Mouse (Mus musculus): ENCODE measurements around the gene Cpeb4. TPM values are rescaled to one million over a fixed set of nuclear protein-coding genes. Genes with fewer than 3 reads are reported as not detected.

Cpeb4 gene
- polyA plus RNA-seq, 1 experiment: 41.5 TPM

DNA sequence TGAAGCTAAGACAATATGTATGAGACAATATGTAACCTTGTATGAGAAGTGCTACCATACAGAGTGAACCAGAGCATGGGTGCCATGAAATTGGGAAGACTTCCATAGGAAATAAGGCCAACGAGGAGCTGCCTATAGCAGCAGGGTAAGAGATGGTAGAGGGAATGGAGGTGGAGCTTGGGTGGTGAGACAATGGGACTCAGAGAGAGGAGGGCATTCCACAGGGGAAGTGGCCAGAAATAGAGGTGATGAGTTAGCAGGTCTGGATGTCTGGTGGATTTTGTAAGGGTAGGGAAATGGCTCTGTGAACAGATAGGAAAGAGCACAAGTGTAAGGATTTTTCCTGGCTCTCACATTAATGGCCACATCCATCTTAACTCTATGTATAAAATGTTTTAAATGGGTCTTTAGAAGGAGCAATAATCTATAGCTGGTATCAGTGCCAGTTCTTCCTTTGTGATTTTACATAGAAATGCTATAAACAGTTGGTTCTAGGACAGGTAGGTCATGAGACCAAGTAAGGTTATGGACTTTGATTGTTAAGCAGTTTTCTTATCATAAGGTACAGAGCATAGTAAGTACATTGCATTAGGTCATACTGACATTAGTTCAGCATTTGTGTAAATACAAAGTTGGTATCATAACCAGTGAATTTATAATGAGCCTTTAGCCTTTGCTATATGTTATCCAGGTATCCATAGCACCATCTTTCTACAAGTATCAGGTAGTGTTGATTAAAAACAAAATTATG, 30.4 kb downstream of the Cpeb4 start:
- TF ChIP-seq POLR2A (IDR thresholded peaks at IDR 0.05; ENCODE audit: borderline replicate concordance, extremely low read depth, insufficient read depth, insufficient read length, poor library complexity, severe bottlenecking): no peak
- no peak for TF ChIP-seq CTCF (IDR thresholded peaks at IDR 0.05; ENCODE audit: borderline replicate concordance, extremely low read depth, insufficient read depth, insufficient read length)
- no peak for DNase-seq (ENCODE audit: low read depth)

DNA sequence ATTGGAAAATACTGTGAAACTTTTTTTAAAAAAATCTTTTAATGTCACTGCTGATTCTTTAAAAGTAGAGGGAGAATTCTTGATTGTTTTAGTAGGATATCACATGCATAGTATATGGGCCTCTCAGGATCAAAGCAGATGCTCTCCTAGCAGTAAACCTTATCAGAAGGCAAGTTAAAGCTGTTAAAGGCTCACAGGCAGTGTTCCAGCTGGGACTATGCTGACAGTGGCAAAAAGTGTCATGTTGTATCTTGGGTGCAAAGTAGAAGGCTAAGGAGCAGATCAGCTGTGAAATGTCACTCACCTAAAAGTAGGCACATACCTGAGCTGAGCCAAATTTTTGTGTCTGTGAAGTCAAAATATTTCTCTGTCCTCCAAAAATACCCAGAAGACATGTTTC, 34.5 kb downstream of the Cpeb4 start:
- no peak for DNase-seq (ENCODE audit: low read depth)
- TF ChIP-seq POLR2A (IDR thresholded peaks at IDR 0.05; ENCODE audit: borderline replicate concordance, extremely low read depth, insufficient read depth, insufficient read length, poor library complexity, severe bottlenecking) (no peak), CTCF (IDR thresholded peaks at IDR 0.05; ENCODE audit: borderline replicate concordance, extremely low read depth, insufficient read depth, insufficient read length) (no peak)

DNA sequence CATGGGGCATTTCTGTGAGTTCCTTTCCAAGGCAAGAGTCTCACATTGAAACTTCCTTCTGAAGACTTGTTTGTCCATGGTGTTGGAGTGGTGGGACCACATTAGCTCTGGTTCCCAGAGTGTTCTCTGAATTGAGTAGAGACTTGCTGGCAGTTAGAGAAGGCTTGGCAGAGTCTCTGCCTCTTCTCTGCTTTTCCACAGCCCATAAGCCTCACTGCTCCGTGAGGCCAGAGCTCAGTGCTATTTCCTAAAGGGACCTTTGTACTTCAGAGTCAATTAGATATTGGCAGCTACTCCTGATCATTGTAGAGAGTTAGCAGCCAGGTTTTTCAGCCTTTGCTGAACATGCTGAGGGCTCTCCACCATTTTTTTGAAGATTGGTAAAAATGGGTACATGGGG, 35.6 kb downstream of the Cpeb4 start:
- peak; percentile 35 for DNase-seq (ENCODE audit: low read depth)
- no peak for TF ChIP-seq POLR2A (IDR thresholded peaks at IDR 0.05; ENCODE audit: borderline replicate concordance, extremely low read depth, insufficient read depth, insufficient read length, poor library complexity, severe bottlenecking)
- TF ChIP-seq CTCF (IDR thresholded peaks at IDR 0.05; ENCODE audit: borderline replicate concordance, extremely low read depth, insufficient read depth, insufficient read length): no peak

DNA sequence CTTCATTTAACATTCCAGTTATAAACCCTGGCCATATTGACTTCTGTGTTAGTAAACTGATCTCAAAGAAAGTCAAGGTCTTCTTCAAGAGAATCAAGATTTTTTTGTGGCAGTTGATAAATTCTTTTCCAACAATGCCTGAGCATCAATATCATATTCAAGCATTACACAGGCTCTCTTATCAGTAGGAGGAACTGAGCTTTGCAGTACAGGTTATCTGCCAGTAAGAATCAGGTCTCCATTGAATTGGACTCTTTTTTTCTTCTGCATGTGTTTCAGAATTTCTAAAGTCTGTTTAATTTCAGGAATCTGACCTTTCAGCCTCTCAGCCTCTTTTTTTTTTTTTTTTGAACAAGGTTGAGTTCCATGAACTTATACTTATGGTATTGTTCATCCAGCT, 40.9 kb downstream of the Cpeb4 start:
- no peak for DNase-seq (ENCODE audit: low read depth)
- TF ChIP-seq POLR2A (IDR thresholded peaks at IDR 0.05; ENCODE audit: borderline replicate concordance, extremely low read depth, insufficient read depth, insufficient read length, poor library complexity, severe bottlenecking) (no peak), CTCF (IDR thresholded peaks at IDR 0.05; ENCODE audit: borderline replicate concordance, extremely low read depth, insufficient read depth, insufficient read length) (no peak)

DNA sequence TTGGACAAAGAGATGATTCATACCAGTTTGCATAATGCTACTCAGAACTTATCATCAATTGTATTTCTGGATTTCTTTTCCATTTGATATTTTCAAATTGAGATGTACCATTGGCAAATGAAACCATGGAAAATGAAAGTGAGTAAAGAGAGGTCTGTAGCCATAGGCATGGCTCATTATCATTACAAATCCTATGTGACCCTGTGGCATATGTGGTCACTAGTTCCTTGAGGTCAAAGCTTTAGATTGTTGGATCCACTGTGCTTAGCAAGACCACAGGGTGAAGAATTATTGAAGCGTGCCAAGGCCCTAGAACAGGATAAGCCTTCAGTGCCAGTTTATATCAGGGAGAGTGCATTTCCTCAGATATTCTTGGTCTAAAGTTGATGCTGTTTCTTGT, 45.8 kb downstream of the Cpeb4 start:
- no peak for DNase-seq (ENCODE audit: low read depth)

DNA sequence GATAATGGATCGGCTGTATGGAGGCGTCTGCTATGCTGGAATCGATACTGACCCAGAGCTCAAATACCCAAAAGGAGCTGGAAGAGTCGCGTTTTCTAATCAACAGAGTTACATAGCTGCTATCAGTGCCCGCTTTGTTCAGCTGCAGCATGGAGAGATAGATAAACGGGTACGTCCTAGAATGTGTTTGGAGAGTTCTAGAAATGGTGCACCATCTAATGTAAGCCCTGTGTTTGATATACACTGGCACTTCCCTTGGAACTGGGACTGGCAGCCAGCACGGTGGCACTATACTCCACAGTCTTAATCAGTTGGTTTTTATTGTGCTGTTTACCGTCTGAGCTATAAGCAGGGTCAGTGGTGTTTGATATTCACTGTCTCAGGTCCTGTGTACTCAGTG, 58.0 kb downstream of the Cpeb4 start:
- TF ChIP-seq POLR2A (IDR thresholded peaks at IDR 0.05; ENCODE audit: borderline replicate concordance, extremely low read depth, insufficient read depth, insufficient read length, poor library complexity, severe bottlenecking) (no peak), CTCF (IDR thresholded peaks at IDR 0.05; ENCODE audit: borderline replicate concordance, extremely low read depth, insufficient read depth, insufficient read length) (no peak)
- DNase-seq (ENCODE audit: low read depth): no peak

More for the DNA sequence above, 45.8 kb downstream of the Cpeb4 start:
- no peak for TF ChIP-seq POLR2A (IDR thresholded peaks at IDR 0.05; ENCODE audit: borderline replicate concordance, extremely low read depth, insufficient read depth, insufficient read length, poor library complexity, severe bottlenecking)
- TF ChIP-seq CTCF (IDR thresholded peaks at IDR 0.05; ENCODE audit: borderline replicate concordance, extremely low read depth, insufficient read depth, insufficient read length): no peak

DNA sequence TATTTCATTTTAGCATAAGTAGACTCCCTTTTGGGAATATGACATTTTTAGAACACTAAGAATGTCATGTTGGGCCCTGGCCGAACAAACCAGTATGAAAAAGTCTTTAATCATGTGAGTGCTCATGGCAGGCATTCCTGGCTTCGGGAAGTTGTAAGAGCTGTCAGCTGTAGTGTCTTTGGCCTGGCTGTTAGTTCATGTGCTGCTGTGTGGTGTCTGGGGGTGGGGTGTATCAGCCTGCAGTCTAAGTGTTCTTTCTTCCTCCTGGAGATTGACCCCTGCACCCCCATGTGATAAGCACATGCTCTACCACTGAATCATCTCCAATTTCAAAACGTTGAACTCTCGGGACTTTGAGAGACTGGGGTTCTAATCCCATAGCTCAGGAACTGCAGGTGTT, 63.6 kb downstream of the Cpeb4 start:
- no peak for TF ChIP-seq POLR2A (IDR thresholded peaks at IDR 0.05; ENCODE audit: borderline replicate concordance, extremely low read depth, insufficient read depth, insufficient read length, poor library complexity, severe bottlenecking)
- no peak for TF ChIP-seq CTCF (IDR thresholded peaks at IDR 0.05; ENCODE audit: borderline replicate concordance, extremely low read depth, insufficient read depth, insufficient read length)

DNA sequence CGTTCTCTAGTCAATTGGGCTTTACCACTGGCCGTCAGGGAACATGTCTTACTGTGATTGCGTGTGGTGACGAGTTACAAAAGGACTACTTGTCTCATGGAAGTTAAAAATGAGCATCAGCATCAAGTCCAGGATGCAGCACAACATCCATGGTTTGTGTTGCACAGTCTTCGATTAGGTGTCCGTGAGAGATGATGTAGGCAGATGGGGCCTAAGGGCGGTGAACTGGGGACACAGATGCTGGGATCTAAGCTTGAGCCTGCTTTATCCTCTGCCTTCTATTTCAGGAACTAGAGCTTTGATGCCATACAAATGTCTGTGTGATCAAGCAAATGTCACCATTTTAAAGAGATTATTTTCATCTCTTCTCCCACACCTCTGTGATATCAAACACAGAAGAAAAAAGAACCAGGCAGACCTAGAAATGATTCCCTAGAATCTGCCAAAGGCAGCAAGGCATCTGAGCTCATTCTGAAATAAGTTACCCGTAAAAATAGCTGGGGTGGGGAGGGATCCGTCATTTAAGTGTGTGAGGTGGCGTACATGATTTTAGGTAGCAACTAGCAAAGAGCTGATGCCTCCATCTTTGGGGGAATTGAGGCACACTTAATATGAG, 65.0 kb downstream of the Cpeb4 start:
- no peak for DNase-seq (ENCODE audit: low read depth)
- TF ChIP-seq POLR2A (IDR thresholded peaks at IDR 0.05; ENCODE audit: borderline replicate concordance, extremely low read depth, insufficient read depth, insufficient read length, poor library complexity, severe bottlenecking) (no peak), CTCF (IDR thresholded peaks at IDR 0.05; ENCODE audit: borderline replicate concordance, extremely low read depth, insufficient read depth, insufficient read length) (no peak)

More for the DNA sequence above, 63.6 kb downstream of the Cpeb4 start:
- DNase-seq (ENCODE audit: low read depth): no peak

DNA sequence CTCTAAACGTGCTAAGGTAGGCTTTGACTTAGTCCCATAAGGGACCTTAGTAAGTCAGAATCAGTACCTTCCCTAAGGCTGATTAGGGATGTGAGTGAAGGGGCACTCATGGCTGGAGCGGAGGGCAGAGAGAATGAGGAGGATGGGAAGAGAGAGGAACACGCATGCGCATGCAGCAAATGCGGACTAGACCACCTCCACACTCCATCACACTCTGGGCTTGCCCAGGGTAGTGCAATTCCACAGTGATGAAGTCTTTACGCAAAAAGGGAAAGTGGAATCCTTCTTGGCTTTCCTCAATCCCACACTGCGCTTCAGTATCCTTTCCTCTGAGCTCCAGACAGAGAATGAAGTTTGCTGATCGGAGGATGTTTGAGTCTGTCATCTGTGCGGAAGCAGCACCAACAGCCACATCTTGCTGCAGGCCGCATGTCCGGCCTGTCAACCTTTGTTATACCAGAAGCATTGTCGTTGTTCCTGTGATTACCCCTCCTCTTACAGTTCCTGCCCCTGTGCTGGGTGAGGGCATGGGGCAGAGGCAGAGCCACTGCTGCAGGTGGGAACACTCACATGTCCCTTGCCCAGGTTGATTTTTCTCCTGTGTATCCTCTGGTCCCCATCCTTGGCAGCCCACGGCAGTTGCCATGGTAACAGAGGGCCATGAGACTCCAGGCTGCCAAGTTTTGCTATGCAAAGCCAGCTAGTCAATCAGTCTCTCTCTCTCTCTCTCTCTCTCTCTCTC, 69.1 kb downstream of the Cpeb4 start:
- peak; percentile 93 for DNase-seq (ENCODE audit: low read depth)
- TF ChIP-seq POLR2A (IDR thresholded peaks at IDR 0.05; ENCODE audit: borderline replicate concordance, extremely low read depth, insufficient read depth, insufficient read length, poor library complexity, severe bottlenecking): no peak

DNA sequence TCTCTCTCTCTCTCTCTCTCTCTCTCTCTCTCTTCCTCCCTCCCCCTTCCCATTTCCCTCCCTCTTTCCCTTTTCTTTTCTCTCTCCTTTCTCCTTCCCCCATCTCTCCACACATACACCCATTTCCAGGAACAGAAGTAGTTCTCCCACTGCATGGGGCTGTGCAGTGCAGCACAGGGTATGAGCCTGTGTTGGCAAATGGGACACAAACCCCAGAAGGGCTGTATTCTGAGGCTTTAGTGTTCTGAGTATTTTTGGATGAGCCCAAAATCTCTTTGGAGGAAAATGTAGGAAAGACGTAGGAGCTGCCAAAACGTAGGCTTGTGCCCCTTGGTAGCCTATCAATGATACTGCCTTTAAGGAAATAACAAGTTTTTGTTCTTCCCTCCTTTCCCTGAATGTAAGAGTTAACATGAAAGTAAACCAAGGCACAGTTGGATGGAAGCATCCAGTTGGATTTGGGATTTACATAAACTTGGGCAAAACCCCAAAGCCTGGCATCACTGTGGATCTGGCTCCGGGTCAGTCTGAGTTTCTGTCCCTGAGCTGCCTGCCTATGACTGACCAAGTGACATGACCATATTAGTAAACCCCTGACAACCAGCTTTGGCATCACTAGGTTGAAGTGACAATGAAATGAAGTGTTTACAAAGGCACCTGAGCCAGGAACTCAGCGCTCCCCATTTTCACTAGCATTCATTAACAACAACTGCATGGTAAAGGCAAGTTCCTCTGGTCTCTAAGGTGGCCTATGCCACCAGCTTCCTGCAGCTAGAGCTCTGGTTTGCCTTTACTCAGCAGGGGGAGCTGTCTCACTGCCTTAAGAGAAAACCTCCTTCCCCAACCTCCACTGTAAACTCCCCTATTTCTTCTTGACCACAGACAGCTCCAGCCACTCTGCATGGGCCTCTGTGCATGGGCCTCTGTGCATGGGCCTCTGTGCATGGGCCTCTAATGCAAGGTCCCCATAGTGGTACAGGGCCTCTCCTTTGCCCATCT, 69.9 kb downstream of the Cpeb4 start:
- TF ChIP-seq CTCF (IDR thresholded peaks at IDR 0.05; ENCODE audit: borderline replicate concordance, extremely low read depth, insufficient read depth, insufficient read length): peak; percentile 22; the same call in 1 of the 2 replicates
- no peak for TF ChIP-seq POLR2A (IDR thresholded peaks at IDR 0.05; ENCODE audit: borderline replicate concordance, extremely low read depth, insufficient read depth, insufficient read length, poor library complexity, severe bottlenecking)
- DNase-seq (ENCODE audit: low read depth): peak; percentile 55
